Mouse (Mus musculus) R1 (cell line): Measurements from ENCODE around the gene Otop2.

Experiments used
- DNase-seq: peaks from one replicate; pipeline ENCODE4 v3.0.0-alpha.2; 2018; ENCODE audit warnings: low read depth, low spot score

Otop2 gene

GRCm38 (mm10) chr11:115377854-115378253, 70.9 kb downstream of the Otop2 start:
- DNase-seq = peak; percentile 64

- DNase-seq = peak; percentile 28
These were observed 74.3 kb downstream of the Otop2 start for GRCm38 (mm10) chr11:115381276-115381675.
